Mouse (Mus musculus): ENCODE results near the gene Tnfaip6.

Gene Tnfaip6

GRCm38 (mm10) chr2:52043485-52043884 is 5.7 kb downstream of the Tnfaip6 start:
- in situ Hi-C loops (cut with MboI; ENCODE audit: low pct_unique_long_range_greater_than_20kb in 1 of 2, low sequenced_read_pairs in 2 of 2, unreplicated experiment in 1 of 2): no loop called here

DNA sequence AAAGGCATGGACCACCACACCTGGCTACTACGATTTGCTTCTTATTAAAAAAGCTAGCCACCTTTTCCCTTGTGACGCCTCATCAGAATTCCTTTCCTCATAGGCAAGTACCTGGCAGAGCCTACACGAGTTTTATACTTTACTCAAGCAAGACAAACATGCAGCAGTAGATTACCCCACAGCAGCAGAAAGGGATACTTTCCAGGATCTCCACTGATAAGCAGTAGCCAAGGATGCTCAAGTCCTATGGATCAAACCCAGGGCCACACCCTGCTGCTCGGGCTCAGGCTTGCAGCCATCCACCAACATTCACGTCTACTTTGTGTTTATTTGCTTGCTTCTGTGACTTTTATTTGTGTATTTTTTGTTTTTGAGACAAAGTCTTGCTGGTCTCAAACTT is 8.2 kb downstream of the Tnfaip6 start:
- in situ Hi-C loops (cut with MboI; ENCODE audit: low pct_unique_long_range_greater_than_20kb in 1 of 2, low sequenced_read_pairs in 2 of 2, unreplicated experiment in 1 of 2): no loop called here

- in situ Hi-C loops (cut with MboI; ENCODE audit: low pct_unique_long_range_greater_than_20kb in 1 of 2, low sequenced_read_pairs in 2 of 2, unreplicated experiment in 1 of 2): loop anchor here in 1 of 2 experiments (25.0 kb wide), 1 partner anchor 589 kb away; no protein-coding TSS in a partner anchor
These were observed 13.0 kb downstream of the Tnfaip6 start for GRCm38 (mm10) chr2:52050823-52051222.

GRCm38 (mm10) chr2:52052335-52052734 is 14.5 kb downstream of the Tnfaip6 start:
- in situ Hi-C loops (cut with MboI; ENCODE audit: low pct_unique_long_range_greater_than_20kb in 1 of 2, low sequenced_read_pairs in 2 of 2, unreplicated experiment in 1 of 2): loop anchor here in 1 of 2 experiments (25.0 kb wide), 1 partner anchor 590 kb away; no protein-coding TSS in a partner anchor

DNA sequence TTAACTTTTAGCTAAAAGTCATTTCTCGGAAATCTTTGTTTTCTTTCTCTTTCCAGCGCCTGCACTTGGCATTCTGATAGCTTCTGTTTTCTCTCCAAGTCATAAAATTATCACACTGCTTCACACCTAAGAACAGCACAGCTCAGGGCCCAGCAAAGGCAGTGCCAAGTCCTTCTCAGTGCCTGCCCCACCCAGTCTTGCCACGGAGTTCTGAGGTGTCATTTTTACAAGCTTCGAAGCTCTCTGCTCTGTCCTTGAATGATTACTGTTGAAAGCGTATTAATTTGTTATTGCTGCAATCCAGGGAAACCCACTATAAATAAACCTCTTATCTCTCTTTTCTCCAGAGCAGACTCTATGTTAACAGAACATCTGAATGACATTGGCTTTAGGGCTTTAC is 15.7 kb downstream of the Tnfaip6 start:
- in situ Hi-C loops (cut with MboI; ENCODE audit: low pct_unique_long_range_greater_than_20kb in 1 of 2, low sequenced_read_pairs in 2 of 2, unreplicated experiment in 1 of 2): loop anchor here in 1 of 2 experiments (25.0 kb wide), 1 partner anchor 591 kb away; no protein-coding TSS in a partner anchor

GRCm38 (mm10) chr2:52055616-52056015 is 17.8 kb downstream of the Tnfaip6 start:
- in situ Hi-C loops (cut with MboI; ENCODE audit: low pct_unique_long_range_greater_than_20kb in 1 of 2, low sequenced_read_pairs in 2 of 2, unreplicated experiment in 1 of 2): loop anchor here in 1 of 2 experiments (25.0 kb wide), 1 partner anchor 593 kb away; no protein-coding TSS in a partner anchor

GRCm38 (mm10) chr2:52057099-52057498 is 19.3 kb downstream of the Tnfaip6 start:
- in situ Hi-C loops (cut with MboI; ENCODE audit: low pct_unique_long_range_greater_than_20kb in 1 of 2, low sequenced_read_pairs in 2 of 2, unreplicated experiment in 1 of 2): loop anchor here in 1 of 2 experiments (25.0 kb wide), 1 partner anchor 595 kb away; no protein-coding TSS in a partner anchor

GRCm38 (mm10) chr2:52057681-52058080 is 19.9 kb downstream of the Tnfaip6 start:
- in situ Hi-C loops (cut with MboI; ENCODE audit: low pct_unique_long_range_greater_than_20kb in 1 of 2, low sequenced_read_pairs in 2 of 2, unreplicated experiment in 1 of 2): loop anchor here in 1 of 2 experiments (25.0 kb wide), 1 partner anchor 595 kb away; no protein-coding TSS in a partner anchor

DNA sequence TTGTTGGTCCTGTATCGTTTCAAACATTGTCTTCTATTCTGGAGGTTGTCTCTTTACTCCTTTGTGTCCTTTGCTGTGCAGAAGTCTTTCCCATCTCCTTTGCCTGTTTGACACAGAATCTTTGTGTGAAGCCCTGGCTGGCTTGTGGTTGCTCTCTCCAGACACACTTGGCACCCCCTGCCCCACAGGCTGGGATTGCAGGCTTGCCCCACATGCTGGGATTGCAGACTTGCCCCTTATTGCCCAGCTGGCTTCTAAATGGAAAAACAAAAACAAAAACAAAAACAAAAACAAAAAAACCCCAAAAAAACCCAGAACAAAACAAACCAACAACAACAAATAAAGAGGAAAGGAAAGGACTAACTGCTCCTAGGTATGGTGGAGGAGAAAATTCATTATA is 30.8 kb downstream of the Tnfaip6 start:
- in situ Hi-C loops (cut with MboI; ENCODE audit: low pct_unique_long_range_greater_than_20kb in 1 of 2, low sequenced_read_pairs in 2 of 2, unreplicated experiment in 1 of 2): loop anchor here in 1 of 2 experiments (25.0 kb wide), 1 partner anchor 606 kb away; no protein-coding TSS in a partner anchor

- in situ Hi-C loops (cut with MboI; ENCODE audit: low pct_unique_long_range_greater_than_20kb in 1 of 2, low sequenced_read_pairs in 2 of 2, unreplicated experiment in 1 of 2): loop anchor here in 1 of 2 experiments (25.0 kb wide), 1 partner anchor 609 kb away; no protein-coding TSS in a partner anchor
These were observed 33.0 kb downstream of the Tnfaip6 start for GRCm38 (mm10) chr2:52070816-52071215.

GRCm38 (mm10) chr2:52071241-52071991 is 33.6 kb downstream of the Tnfaip6 start:
- in situ Hi-C loops (cut with MboI; ENCODE audit: low pct_unique_long_range_greater_than_20kb in 1 of 2, low sequenced_read_pairs in 2 of 2, unreplicated experiment in 1 of 2): loop anchor here in 1 of 2 experiments (25.0 kb wide), 1 partner anchor 609 kb away; no protein-coding TSS in a partner anchor

- in situ Hi-C loops (cut with MboI; ENCODE audit: low pct_unique_long_range_greater_than_20kb in 1 of 2, low sequenced_read_pairs in 2 of 2, unreplicated experiment in 1 of 2): loop anchor here in 1 of 2 experiments (25.0 kb wide), 1 partner anchor 610 kb away; no protein-coding TSS in a partner anchor
These were observed 34.3 kb downstream of the Tnfaip6 start for GRCm38 (mm10) chr2:52072065-52072490.

DNA sequence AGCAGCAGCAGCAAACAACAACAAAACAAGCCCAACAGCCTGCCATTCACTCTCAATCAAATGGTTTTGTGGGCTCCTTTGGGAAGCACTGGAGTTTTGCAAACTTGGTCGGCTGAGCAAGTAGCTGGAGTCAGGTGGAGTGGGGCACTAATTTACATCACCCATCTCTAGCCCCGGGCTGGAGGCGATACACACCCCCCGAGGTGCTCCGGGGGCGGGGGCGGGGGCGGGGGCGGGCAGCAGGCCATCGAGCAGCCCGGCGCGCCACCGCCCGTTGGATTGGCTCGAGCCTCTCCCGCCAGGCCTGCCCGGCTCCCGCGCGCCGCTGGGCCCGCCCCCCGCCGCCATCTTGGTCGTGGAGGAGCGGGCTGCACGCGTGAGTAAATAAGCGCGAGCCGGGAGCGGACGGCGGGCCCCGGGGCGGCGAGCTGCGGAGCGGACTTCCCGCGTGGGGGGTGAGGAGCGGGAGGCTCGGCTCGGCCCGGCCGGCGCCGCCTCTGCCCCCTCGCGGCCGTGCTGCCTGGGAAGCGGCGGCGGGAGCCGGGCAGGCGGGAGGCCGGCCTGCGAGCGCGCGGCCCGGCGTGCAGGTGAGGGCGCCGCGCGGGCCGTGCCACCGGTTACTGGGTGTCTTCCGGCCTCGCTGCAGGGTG is 34.8 kb downstream of the Tnfaip6 start, which contains the start of gene Rif1:
Rif1 (plus strand) TSS at position 342 of the 650 bp plus-strand sequence.
- in situ Hi-C loops (cut with MboI; ENCODE audit: low pct_unique_long_range_greater_than_20kb in 1 of 2, low sequenced_read_pairs in 2 of 2, unreplicated experiment in 1 of 2): loop anchor here in 1 of 2 experiments (25.0 kb wide), 1 partner anchor 610 kb away; no protein-coding TSS in a partner anchor

DNA sequence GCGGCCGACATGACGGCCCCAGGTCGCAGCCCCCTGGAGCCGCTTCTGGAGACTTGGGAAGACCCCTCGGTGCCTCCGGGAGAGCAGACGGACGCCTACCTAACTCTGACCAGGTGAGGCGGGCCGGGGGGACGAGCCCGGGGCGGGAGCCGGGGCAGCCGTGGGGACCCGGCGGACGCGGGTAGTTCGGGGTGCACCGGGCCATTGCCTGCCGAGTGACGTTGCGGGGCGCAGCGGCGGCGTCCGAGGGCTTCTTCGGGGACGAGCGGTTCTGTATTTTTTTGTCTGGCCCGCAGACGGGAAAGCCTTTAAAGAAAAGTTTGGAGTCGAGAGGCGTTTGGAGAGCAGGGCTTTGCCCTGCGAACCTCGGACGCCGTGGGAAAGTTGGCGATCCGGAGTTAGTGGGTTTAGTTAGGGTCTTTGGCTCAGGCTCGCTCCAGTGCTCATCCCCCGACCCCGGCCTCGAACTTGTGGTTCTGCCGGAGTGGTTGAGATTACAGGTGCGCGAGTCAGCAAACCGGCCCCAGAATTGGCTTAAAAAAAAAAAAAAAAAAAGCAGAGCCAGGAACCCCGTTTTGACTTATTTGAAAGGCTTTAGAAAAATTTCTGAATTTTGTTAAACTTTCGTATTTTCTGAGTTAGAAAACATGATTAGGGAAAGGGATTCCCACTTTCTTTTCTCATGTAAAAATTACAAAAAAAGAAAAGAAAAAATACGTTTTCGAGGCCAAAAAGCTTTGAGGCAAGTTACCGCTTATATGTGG is 35.5 kb downstream of the Tnfaip6 start:
- in situ Hi-C loops (cut with MboI; ENCODE audit: low pct_unique_long_range_greater_than_20kb in 1 of 2, low sequenced_read_pairs in 2 of 2, unreplicated experiment in 1 of 2): loop anchor here in 1 of 2 experiments (25.0 kb wide), 1 partner anchor 611 kb away; no protein-coding TSS in a partner anchor

- in situ Hi-C loops (cut with MboI; ENCODE audit: low pct_unique_long_range_greater_than_20kb in 1 of 2, low sequenced_read_pairs in 2 of 2, unreplicated experiment in 1 of 2): loop anchor here in 1 of 2 experiments (5.0 kb wide), 1 partner anchor 34 kb away; no protein-coding TSS in a partner anchor
These were observed 40.9 kb downstream of the Tnfaip6 start for GRCm38 (mm10) chr2:52078666-52079065.

DNA sequence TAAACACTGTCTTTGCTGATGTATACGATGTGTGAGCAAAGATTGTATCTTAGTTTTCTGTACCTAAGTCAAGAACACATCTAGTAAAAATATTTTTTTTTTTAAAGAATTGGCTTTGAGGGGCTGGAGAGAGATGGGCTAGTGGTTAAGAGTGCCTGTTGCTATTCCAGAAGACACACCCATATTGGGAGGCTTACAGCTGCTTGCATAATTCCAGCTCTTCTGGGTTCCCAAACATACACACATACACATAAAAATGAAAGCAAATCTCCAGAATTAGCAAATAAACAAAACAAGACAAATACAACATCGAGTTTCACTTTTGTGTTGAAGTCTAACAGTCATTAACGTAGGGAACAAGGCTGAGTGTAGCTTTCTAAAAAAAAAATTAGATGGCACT is 46.2 kb downstream of the Tnfaip6 start:
- in situ Hi-C loops (cut with MboI; ENCODE audit: low pct_unique_long_range_greater_than_20kb in 1 of 2, low sequenced_read_pairs in 2 of 2, unreplicated experiment in 1 of 2): loop anchor here in 1 of 2 experiments (5.0 kb wide), 1 partner anchor 33 kb away; no protein-coding TSS in a partner anchor

DNA sequence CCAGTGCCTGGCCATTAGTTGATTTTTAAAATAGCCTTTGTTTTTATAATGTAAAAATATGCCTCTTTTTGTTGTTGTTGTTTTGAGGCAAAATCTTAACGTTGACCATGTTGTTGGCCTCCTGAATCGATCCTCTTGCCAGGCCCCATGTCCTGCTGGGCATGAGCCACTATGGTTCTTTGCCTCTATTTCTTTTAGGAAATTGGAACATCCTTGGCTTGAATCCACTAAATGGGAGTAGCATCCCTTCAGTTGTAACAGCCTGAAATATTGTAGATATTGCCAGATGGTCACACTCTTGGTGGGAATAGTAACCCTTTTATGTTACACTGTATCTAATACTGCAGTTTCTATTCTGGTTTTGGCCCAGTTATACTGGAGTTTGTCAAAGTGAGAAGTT is 46.8 kb downstream of the Tnfaip6 start:
- in situ Hi-C loops (cut with MboI; ENCODE audit: low pct_unique_long_range_greater_than_20kb in 1 of 2, low sequenced_read_pairs in 2 of 2, unreplicated experiment in 1 of 2): loop anchor here in 1 of 2 experiments (5.0 kb wide), 1 partner anchor 33 kb away; no protein-coding TSS in a partner anchor
